Mouse (Mus musculus) cerebellum, adult 2 months (tissue): ENCODE measurements around the gene Eme2.

Source experiments
- CTCF ChIP-seq: fragments of 200-500 bp; IDR thresholded peaks from 2 replicates; pipeline ENCODE4 v1.5.1; 2011; ENCODE audit warnings: low read depth, mild to moderate bottlenecking, control low read depth, low read length, moderate library complexity, borderline replicate concordance; ENCODE audit not compliant: insufficient read depth
- POLR2A ChIP-seq: fragments of 200-500 bp; IDR thresholded peaks from 2 replicates; pipeline ENCODE4 v1.6.1; 2011; ENCODE audit warnings: low read length, control low read depth, borderline replicate concordance; ENCODE audit not compliant: insufficient read depth

GRCm38 (mm10) chr17:24935666-24936065 is 40.8 kb upstream of the Eme2 start:
- no peak for TF ChIP-seq CTCF
- TF ChIP-seq POLR2A, result no peak
